Mouse (Mus musculus): Measurements from ENCODE around the gene Cnih1. TPM values are rescaled to one million over a fixed set of nuclear protein-coding genes. Genes with fewer than 3 reads are reported as not detected.
A peak's percentile ranks its signal among the peaks of the same experiment; 100 is the strongest.

Gene Cnih1
- polyA plus RNA-seq, 1 experiment: 121 TPM

- no peaks in the 10 kb centered on the region for H3K27me3 ChIP-seq (ENCODE audit: control insufficient read depth, insufficient read depth, low read length)
- H3K4me1 ChIP-seq (ENCODE audit: control insufficient read depth, insufficient read depth, low read length): no peaks in the 10 kb centered on the region
- DNase-seq: no peak
- WGBS: 76% methylated on average over 5 of the region's 5 CpGs
- no peak overlapping the region for H3K27ac ChIP-seq (ENCODE audit: insufficient read depth, low read length)
- H3K4me3 ChIP-seq (replicated peaks; ENCODE audit: insufficient read depth, low read depth, low read length): no peak overlapping the region
- no peak for TF ChIP-seq POLR2A (IDR thresholded peaks at IDR 0.05; ENCODE audit: borderline replicate concordance, insufficient read depth, low read length)
- no peak for TF ChIP-seq CTCF (IDR thresholded peaks at IDR 0.05; ENCODE audit: borderline replicate concordance, insufficient read depth, low read depth, low read length)
Observed at GRCm38 (mm10) chr14:46806186-46806585, 18.0 kb upstream of the Cnih1 start.

DNA sequence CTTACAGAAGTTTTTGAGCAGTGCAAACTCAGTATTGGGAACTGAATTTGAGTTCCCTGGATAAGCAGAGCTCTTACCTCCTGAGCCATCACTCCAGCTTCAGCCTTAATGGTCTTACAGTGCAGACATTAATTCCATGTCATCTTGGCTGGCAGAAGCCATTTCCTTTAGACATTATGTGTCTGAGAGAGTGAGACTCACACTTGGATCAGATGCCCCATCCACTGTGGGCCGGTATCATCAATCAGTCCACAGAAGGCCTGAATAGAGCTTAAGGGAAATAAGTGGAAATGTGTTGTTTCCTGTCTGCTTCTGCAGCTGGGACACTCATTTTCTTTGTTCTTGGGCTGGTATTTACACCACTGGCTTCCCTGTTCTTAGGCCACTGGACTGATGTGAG, 15.6 kb upstream of the Cnih1 start:
- no peaks in the 10 kb centered on the region for H3K27me3 ChIP-seq (ENCODE audit: control insufficient read depth, insufficient read depth, low read length)
- H3K4me1 ChIP-seq (ENCODE audit: control insufficient read depth, insufficient read depth, low read length): no peaks in the 10 kb centered on the region
- no peak for DNase-seq
- TF ChIP-seq POLR2A (IDR thresholded peaks at IDR 0.05; ENCODE audit: borderline replicate concordance, insufficient read depth, low read length): no peak
- TF ChIP-seq CTCF (IDR thresholded peaks at IDR 0.05; ENCODE audit: borderline replicate concordance, insufficient read depth, low read depth, low read length): no peak
- H3K4me3 ChIP-seq (replicated peaks; ENCODE audit: insufficient read depth, low read depth, low read length): no peak overlapping the region
- no peak overlapping the region for H3K27ac ChIP-seq (ENCODE audit: insufficient read depth, low read length)
- 93% methylated on average over 1 of the region's 1 CpGs for WGBS

DNA sequence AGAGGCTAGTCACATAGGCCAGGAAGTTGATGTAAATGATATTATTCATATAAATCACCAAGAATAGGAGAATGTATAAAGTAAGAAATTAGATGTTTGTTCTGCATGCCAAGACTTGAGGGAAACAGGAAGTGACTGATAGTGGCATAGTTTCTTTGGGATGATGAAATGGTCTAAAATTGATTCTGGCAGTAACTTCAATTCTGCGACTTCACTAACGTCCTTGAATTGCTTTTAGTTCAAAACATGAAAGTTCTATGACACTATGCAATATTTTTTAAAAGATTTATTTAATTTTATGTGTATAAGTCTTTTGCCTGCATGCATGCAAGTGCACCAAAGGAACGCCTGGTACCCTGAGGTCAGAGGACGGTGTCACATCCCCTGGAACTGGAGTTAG, 15.0 kb upstream of the Cnih1 start:
- H3K27ac ChIP-seq (ENCODE audit: insufficient read depth, low read length): no peak overlapping the region
- H3K4me1 ChIP-seq (ENCODE audit: control insufficient read depth, insufficient read depth, low read length): no peaks in the 10 kb centered on the region
- TF ChIP-seq CTCF (IDR thresholded peaks at IDR 0.05; ENCODE audit: borderline replicate concordance, insufficient read depth, low read depth, low read length) (no peak), POLR2A (IDR thresholded peaks at IDR 0.05; ENCODE audit: borderline replicate concordance, insufficient read depth, low read length) (no peak)
- H3K4me3 ChIP-seq (replicated peaks; ENCODE audit: insufficient read depth, low read depth, low read length): no peak overlapping the region
- 94% methylated on average over 4 of the region's 4 CpGs for WGBS
- DNase-seq: no peak
- H3K27me3 ChIP-seq (ENCODE audit: control insufficient read depth, insufficient read depth, low read length): no peaks in the 10 kb centered on the region

- Histone ChIP-seq H3K4me3 (replicated peaks; ENCODE audit: insufficient read depth, low read depth, low read length) (no peak overlapping the region), H3K27ac (ENCODE audit: insufficient read depth, low read length) (no peak overlapping the region), H3K4me1 (ENCODE audit: control insufficient read depth, insufficient read depth, low read length) (no peaks in the 10 kb centered on the region), H3K27me3 (ENCODE audit: control insufficient read depth, insufficient read depth, low read length) (no peaks in the 10 kb centered on the region)
- TF ChIP-seq CTCF (IDR thresholded peaks at IDR 0.05; ENCODE audit: borderline replicate concordance, insufficient read depth, low read depth, low read length) (no peak), POLR2A (IDR thresholded peaks at IDR 0.05; ENCODE audit: borderline replicate concordance, insufficient read depth, low read length) (no peak)
- DNase-seq: no peak
- WGBS: 90% methylated on average over 3 of the region's 3 CpGs
Observed at GRCm38 (mm10) chr14:46800684-46801345, 12.6 kb upstream of the Cnih1 start.

DNA sequence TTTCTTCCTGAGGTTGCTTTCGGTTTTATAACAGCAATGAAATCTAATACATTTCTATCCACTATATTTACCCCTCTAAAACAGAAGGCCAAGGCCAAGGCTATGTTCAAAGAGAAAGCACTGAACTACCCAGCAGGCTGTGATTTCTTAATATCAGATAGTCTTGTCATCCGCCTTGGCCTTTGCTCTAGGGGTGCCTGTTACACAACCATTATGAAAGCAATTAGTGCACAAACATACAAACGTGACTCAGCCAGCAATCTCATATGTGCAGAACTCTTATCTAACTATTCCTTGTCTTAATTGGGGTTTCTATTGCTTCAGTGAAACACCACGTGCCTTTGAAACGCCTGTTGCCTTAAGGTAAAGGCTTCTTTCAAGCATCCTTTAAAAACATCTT, 5.9 kb upstream of the Cnih1 start:
- no peak for DNase-seq
- Histone ChIP-seq H3K4me1 (ENCODE audit: control insufficient read depth, insufficient read depth, low read length) (no peaks in the 10 kb centered on the region; the same call in 1 of the 2 replicates), H3K27ac (ENCODE audit: insufficient read depth, low read length) (no peak overlapping the region), H3K27me3 (ENCODE audit: control insufficient read depth, insufficient read depth, low read length) (no peaks in the 10 kb centered on the region), H3K4me3 (replicated peaks; ENCODE audit: insufficient read depth, low read depth, low read length) (no peak overlapping the region)
- TF ChIP-seq POLR2A (IDR thresholded peaks at IDR 0.05; ENCODE audit: borderline replicate concordance, insufficient read depth, low read length) (no peak), CTCF (IDR thresholded peaks at IDR 0.05; ENCODE audit: borderline replicate concordance, insufficient read depth, low read depth, low read length) (no peak)
- 90% methylated on average over 5 of the region's 5 CpGs for WGBS

DNA sequence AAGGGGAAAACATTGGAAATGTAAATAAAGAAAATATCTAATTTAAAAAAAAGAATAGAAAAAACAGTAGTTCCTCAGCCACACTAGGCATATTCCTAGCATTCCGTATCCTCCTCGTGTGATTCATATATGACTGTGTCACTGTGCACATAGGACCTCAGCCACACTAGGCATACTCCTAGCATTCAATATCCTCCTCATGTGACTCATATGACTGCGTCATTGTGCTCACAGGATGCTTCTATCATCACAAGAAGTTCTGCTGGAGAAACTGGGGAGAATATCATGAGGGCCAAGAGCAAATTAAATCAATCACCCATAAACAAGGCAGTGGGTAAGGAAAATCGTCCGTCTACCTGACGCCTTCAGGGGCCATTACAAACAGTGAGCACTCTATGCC, 2.5 kb upstream of the Cnih1 start:
- WGBS: 95% methylated on average over 6 of the region's 6 CpGs

DNA sequence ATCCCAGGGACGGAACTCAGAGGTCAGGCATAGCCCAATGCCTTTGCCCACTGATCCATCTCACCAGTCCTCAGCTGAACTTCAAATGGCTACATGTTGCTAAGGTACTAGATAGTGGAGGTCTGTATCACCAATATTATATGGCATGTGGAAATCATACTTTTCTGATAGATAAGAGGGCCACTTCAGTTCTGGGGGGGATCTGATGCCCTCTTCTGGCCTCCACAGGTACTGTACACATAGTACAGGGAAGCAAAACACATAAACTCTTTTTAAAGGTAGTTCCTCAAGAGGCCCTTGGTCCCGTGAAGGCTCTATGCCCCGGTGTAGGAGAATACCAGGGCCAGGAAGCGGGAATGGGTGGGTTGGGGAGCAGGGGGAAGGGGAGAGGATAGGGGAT, 2.1 kb upstream of the Cnih1 start:
- H3K27me3 ChIP-seq (ENCODE audit: control insufficient read depth, insufficient read depth, low read length): no peaks in the 10 kb centered on the region
- H3K4me1 ChIP-seq (ENCODE audit: control insufficient read depth, insufficient read depth, low read length): peaks cover 2% of the 10 kb centered on the region; the same call in 1 of the 2 replicates
- 67% methylated on average over 4 of the region's 4 CpGs for whole genome bisulfite sequencing
- no peak for DNase-seq
- no peak overlapping the region for H3K4me3 ChIP-seq (replicated peaks; ENCODE audit: insufficient read depth, low read depth, low read length)
- H3K27ac ChIP-seq (ENCODE audit: insufficient read depth, low read length): no peak overlapping the region
- TF ChIP-seq POLR2A (IDR thresholded peaks at IDR 0.05; ENCODE audit: borderline replicate concordance, insufficient read depth, low read length) (no peak), CTCF (IDR thresholded peaks at IDR 0.05; ENCODE audit: borderline replicate concordance, insufficient read depth, low read depth, low read length) (no peak)

More for the DNA sequence above, 2.5 kb upstream of the Cnih1 start:
- Histone ChIP-seq H3K27ac (ENCODE audit: insufficient read depth, low read length) (no peak overlapping the region), H3K4me1 (ENCODE audit: control insufficient read depth, insufficient read depth, low read length) (peaks cover 2% of the 10 kb centered on the region; the same call in 1 of the 2 replicates), H3K4me3 (replicated peaks; ENCODE audit: insufficient read depth, low read depth, low read length) (no peak overlapping the region), H3K27me3 (ENCODE audit: control insufficient read depth, insufficient read depth, low read length) (no peaks in the 10 kb centered on the region)
- DNase-seq: no peak
- no peak for TF ChIP-seq CTCF (IDR thresholded peaks at IDR 0.05; ENCODE audit: borderline replicate concordance, insufficient read depth, low read depth, low read length)
- no peak for TF ChIP-seq POLR2A (IDR thresholded peaks at IDR 0.05; ENCODE audit: borderline replicate concordance, insufficient read depth, low read length)

DNA sequence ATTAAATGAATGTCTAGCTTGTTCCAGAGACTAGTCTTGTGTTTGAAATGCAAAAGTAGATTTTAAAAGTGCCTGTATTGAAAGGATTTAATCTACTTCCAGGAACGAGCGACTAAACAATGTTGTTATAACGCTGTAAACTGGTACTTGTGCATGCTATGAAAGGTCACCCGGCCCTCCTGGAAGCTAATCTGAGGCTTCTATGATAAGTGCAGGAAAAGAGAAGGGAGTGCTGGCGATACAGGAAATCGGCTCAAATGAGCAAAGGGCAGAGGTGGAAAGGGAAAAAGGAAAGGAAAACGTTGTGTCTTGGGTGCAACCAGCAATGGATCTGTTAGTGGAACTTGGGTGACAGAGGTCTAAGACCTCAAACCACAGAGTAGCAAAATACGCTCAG, 292 bp upstream of the Cnih1 start:
- Histone ChIP-seq H3K4me3 (replicated peaks; ENCODE audit: insufficient read depth, low read depth, low read length) (peak overlapping the region; percentile 35), H3K27ac (ENCODE audit: insufficient read depth, low read length) (peak overlapping the region; percentile 76), H3K4me1 (ENCODE audit: control insufficient read depth, insufficient read depth, low read length) (peaks cover 2% of the 10 kb centered on the region; the same call in 1 of the 2 replicates), H3K27me3 (ENCODE audit: control insufficient read depth, insufficient read depth, low read length) (no peaks in the 10 kb centered on the region)
- TF ChIP-seq CTCF (IDR thresholded peaks at IDR 0.05; ENCODE audit: borderline replicate concordance, insufficient read depth, low read depth, low read length): no peak
- TF ChIP-seq POLR2A (IDR thresholded peaks at IDR 0.05; ENCODE audit: borderline replicate concordance, insufficient read depth, low read length): no peak
- peak in 1 of 2 experiments; percentile 34 for DNase-seq
- 22% methylated on average over 8 of the region's 8 CpGs for WGBS

All from cerebellum, adult 2 months (tissue).